Mouse (Mus musculus): ENCODE results near the gene Rnaseh2a.

- TF ChIP-seq CTCF (IDR thresholded peaks at IDR 0.05; ENCODE audit: low read depth, low read length) (no peak), POLR2A (IDR thresholded peaks at IDR 0.05; ENCODE audit: extremely low read depth, insufficient read depth, low read length) (no peak)
Observed at GRCm38 (mm10) chr8:84917781-84918180, 51.8 kb downstream of the Rnaseh2a start.
